Mouse (Mus musculus) lung, embryonic 16.5 days (tissue): ENCODE data around the gene Asb14. TPM values are rescaled to one million over a fixed set of nuclear protein-coding genes. Genes with fewer than 3 reads are reported as not detected.
"Not testable (repeated sequence)": the region's sequence is repeated elsewhere in the genome, so short reads cannot be mapped to it uniquely, and the experiment has no call there.

ENCODE experiments used
- ATAC-seq: fragments of 200-750 bp; cut with Nextera tagmentation; 2 replicates; pipeline ENCODE4 v1.8.0; 2017; ENCODE audit warnings: low read depth, mild to moderate bottlenecking, moderate library complexity
- H3K27ac ChIP-seq: fragments of 300-500 bp; sonication (generic); 2 replicates; pipeline ENCODE4 v1.5.1; 2014; ENCODE audit warnings: mild to moderate bottlenecking, control low read depth, low read length
- H3K27me3 ChIP-seq: fragments of 300-500 bp; sonication (generic); 2 replicates; pipeline ENCODE4 v1.6.1; 2014; ENCODE audit warnings: low read depth, low read length, mixed read lengths; ENCODE audit not compliant: control insufficient read depth, insufficient read depth
- H3K36me3 ChIP-seq: fragments of 300-500 bp; sonication (generic); 2 replicates; pipeline ENCODE4 v1.6.1; 2014; ENCODE audit warnings: low read length; ENCODE audit not compliant: control insufficient read depth, insufficient read depth
- H3K4me1 ChIP-seq: fragments of 300-500 bp; sonication (generic); replicated peaks from 2 replicates; pipeline ENCODE4 v1.6.1; 2014; ENCODE audit warnings: low read length, mixed read lengths; ENCODE audit not compliant: control insufficient read depth, insufficient read depth
- H3K4me2 ChIP-seq: fragments of 300-500 bp; sonication (generic); 2 replicates; pipeline ENCODE4 v1.6.1; 2014; ENCODE audit warnings: low read depth, low read length, control low read depth
- H3K4me3 ChIP-seq: fragments of 300-500 bp; sonication (generic); 2 replicates; pipeline ENCODE4 v1.5.1; 2014; ENCODE audit warnings: mild to moderate bottlenecking, low read length, control low read depth
- H3K9ac ChIP-seq: fragments of 300-500 bp; sonication (generic); 2 replicates; pipeline ENCODE4 v1.6.1; 2014; ENCODE audit warnings: low read length, control low read depth
- H3K9me3 ChIP-seq: fragments of 300-500 bp; sonication (generic); 2 replicates; pipeline ENCODE4 v1.6.1; 2016; ENCODE audit warnings: low read length; ENCODE audit not compliant: control insufficient read depth
- WGBS: fragments of 180-500 bp; shearing (Covaris S2); extraction: QIAGEN DNeasy Blood & Tissue Kit; methylation state at CpG from one replicate; pipeline ENCODE4 v1.1.7; 2014; 5-methylcytosine and 5-hydroxymethylcytosine counted together
- polyA plus RNA-seq: library from polyadenylated mRNA; unstranded; fragments of >200 nt; fragmentation: Nextera tagmentation; extraction: Ambion mirVana; gene quantifications from 2 replicates; pipeline ENCODE4 v1.2.1, GENCODE M21; 2015

Gene Asb14
- polyA plus RNA-seq, 1 experiment from 2014 or later, result 0.29 TPM

DNA sequence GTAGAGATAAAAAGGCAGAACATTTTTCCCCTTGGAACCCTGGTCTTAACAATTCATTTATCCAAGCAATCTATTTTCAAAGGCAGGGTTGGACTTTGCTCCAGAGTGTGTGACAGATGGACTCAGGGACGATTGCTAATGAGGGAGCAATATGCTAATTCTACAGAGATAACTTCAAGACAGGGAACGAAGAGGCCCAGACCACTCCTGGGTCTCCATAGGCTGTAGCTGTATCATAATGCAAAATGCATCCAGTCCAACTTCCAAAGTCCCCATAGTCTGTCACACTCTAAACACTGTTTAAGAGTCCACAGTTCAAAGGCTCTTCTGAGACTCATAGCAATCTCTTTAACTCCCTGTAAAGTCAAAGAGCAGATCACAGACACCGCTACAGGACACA is 7.1 kb upstream of the Asb14 start:
- peak; percentile 56 for ATAC-seq
- H3K27ac ChIP-seq, result peak overlapping the region; percentile 37; the same call in 1 of the 2 replicates
- 41% methylated on average over 3 of the region's 3 CpGs for WGBS

DNA sequence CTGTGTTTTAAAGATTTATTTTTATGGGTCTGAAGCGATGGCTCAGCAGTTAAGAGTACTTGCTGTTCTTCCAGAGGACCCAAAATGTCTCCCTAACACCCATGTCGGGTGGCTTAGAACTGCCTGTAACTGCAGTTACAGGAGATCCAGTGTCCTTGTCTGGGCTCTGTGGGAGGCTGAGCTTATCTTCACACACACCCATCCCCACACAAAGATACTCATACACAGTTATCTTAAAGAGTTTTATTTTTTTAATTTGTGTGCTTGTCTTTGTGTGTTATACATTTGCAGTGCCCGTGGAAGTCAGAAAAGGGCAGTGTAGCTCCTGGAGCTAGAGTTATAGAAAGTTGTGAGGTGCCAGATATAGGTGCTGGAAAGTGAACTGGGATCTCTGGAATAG is 3.6 kb upstream of the Asb14 start:
- Histone ChIP-seq H3K27ac (no peak overlapping the region), H3K36me3 (no peaks in the 10 kb centered on the region), H3K27me3 (no peaks in the 10 kb centered on the region), H3K9me3 (no peaks in the 10 kb centered on the region), H3K4me1 (no peaks in the 10 kb centered on the region), H3K4me3 (no peak overlapping the region), H3K4me2 (no peak overlapping the region), H3K9ac (no peak overlapping the region)
- 82% methylated on average over 3 of the region's 3 CpGs for WGBS
- no peak for ATAC-seq

More for the DNA sequence above, 7.1 kb upstream of the Asb14 start:
- Histone ChIP-seq H3K4me3 (no peak overlapping the region), H3K4me1 (no peaks in the 10 kb centered on the region), H3K4me2 (no peak overlapping the region), H3K36me3 (no peaks in the 10 kb centered on the region), H3K27me3 (no peaks in the 10 kb centered on the region), H3K9ac (no peak overlapping the region), H3K9me3 (no peaks in the 10 kb centered on the region)

DNA sequence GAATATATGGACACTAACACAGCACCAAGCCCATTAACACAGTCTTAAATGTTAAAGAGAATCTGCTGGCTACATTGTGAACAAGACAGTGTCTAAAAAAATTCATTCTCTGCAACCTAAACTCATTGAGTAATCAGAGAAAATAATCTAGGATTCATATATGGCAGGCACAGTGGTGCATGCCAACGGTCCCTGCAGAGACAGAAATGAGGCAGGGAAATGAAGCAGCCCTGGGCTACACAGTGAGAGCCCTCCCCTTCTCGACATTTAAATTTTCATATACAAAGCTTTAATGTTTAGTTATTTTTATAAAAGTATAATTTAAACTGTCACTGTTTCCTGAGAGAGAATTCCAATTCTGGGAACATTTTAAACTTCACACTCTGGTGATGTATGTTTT is 5.1 kb downstream of the Asb14 start:
- no peaks in the 10 kb centered on the region for H3K9me3 ChIP-seq
- no peak overlapping the region for H3K4me3 ChIP-seq
- WGBS, result 79% methylated on average over 2 of the region's 2 CpGs
- no peaks in the 10 kb centered on the region for H3K36me3 ChIP-seq
- H3K9ac ChIP-seq, result no peak overlapping the region
- H3K27ac ChIP-seq, result no peak overlapping the region
- H3K27me3 ChIP-seq, result no peaks in the 10 kb centered on the region
- no peak overlapping the region for H3K4me2 ChIP-seq
- H3K4me1 ChIP-seq, result no peaks in the 10 kb centered on the region
- no peak for ATAC-seq

DNA sequence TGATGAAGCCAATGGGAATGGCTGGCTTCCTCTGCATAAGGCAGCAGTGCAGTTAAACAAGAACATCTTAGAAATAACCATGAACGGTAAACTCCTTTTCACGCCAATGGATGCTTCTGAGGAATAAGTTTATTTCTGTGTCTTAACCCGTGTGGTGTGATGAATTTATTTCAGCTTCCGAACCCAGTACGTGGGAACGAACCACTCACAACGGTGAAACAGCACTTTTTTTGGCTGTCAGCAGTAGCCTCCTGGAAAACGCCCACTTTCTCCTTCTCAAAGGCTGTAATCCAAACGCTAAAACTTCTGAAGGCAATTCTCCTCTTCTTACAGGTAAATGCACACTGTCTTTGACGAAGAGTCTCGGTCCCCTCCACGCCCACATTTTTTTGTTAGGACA is 6.5 kb downstream of the Asb14 start:
- H3K27ac ChIP-seq, result no peak overlapping the region
- H3K4me2 ChIP-seq, result no peak overlapping the region
- H3K4me3 ChIP-seq, result no peak overlapping the region
- H3K9ac ChIP-seq, result no peak overlapping the region
- H3K27me3 ChIP-seq, result no peaks in the 10 kb centered on the region
- H3K4me1 ChIP-seq, result no peaks in the 10 kb centered on the region
- 84% methylated on average over 12 of the region's 12 CpGs for WGBS
- no peaks in the 10 kb centered on the region for H3K9me3 ChIP-seq
- no peak for ATAC-seq
- H3K36me3 ChIP-seq, result no peaks in the 10 kb centered on the region

DNA sequence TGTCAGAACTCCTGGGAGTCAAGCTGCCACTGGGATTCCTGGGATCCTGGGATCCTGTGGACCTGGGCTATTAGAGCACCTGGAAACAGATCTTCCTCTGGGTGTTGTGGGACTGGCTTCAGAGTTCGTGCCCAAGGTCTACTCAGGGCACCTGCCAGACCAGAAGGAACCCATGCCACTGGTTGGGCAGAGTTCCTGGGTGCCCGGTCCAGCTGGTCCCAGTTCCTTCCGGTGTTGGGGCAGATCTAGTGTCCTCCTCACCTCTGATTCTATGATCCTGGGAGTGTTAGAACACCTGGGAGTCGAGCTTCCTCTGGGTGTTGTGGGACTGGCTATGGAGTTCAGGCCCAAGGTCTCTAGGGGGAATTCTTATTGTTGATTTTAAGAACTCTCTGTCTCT is 13.0 kb downstream of the Asb14 start:
- Histone ChIP-seq H3K9ac (no peak overlapping the region), H3K9me3 (no peaks in the 10 kb centered on the region), H3K27me3 (no peaks in the 10 kb centered on the region), H3K4me1 (no peaks in the 10 kb centered on the region), H3K36me3 (no peaks in the 10 kb centered on the region), H3K4me2 (no peak overlapping the region), H3K4me3 (no peak overlapping the region), H3K27ac (no peak overlapping the region)
- ATAC-seq, result no peak
- 80% methylated on average over 4 of the region's 4 CpGs for WGBS

DNA sequence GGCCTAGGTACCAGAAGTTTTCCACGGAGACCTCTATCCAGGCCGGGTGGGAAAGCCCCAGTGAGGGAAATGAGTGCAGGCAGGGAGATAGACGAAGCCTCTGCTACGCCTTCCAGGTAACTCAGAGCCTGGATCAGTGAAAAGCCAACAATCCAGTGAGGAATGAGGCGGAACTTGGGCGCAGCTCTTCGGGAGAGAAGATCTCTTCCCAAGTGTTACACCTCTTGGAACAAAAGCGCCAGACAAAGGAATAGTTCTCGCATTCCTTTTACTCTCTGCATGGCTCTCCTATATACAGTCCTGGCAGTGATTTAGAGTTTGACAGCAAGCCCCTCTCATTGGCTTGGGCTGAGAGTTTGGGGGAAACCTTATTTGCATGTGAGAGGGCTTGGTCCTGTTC is 16.1 kb downstream of the Asb14 start:
- not testable (repeated sequence) for H3K4me3 ChIP-seq, H3K9ac ChIP-seq, H3K4me1 ChIP-seq, H3K4me2 ChIP-seq, H3K36me3 ChIP-seq, H3K27ac ChIP-seq, H3K27me3 ChIP-seq, ATAC-seq, H3K9me3 ChIP-seq
- WGBS, result 44% methylated on average over 9 of the region's 9 CpGs

DNA sequence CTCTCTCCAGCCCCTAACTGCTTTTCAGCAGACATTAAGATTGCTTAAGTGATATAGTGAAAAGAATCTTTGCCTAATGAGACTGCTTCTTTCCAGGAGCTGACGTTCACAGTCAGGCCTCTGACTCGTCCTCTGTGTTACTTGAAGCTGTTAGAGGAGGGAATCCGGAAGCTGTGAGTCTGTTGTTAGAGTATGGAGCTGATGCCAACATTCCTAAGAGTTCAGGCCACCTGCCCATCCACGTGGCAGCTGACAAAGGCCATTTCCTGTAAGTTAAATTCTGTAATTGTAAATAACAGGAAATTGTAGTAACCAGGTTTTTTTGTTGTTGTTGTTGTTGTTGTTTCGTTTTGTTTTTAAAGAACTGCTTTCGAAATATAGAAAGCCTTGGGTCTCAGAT is 16.8 kb downstream of the Asb14 start:
- Histone ChIP-seq H3K36me3 (no peaks in the 10 kb centered on the region), H3K4me2 (no peak overlapping the region), H3K9me3 (no peaks in the 10 kb centered on the region), H3K9ac (no peak overlapping the region), H3K4me1 (no peaks in the 10 kb centered on the region), H3K27me3 (no peaks in the 10 kb centered on the region), H3K4me3 (no peak overlapping the region), H3K27ac (no peak overlapping the region)
- 45% methylated on average over 6 of the region's 6 CpGs for WGBS
- ATAC-seq, result no peak

DNA sequence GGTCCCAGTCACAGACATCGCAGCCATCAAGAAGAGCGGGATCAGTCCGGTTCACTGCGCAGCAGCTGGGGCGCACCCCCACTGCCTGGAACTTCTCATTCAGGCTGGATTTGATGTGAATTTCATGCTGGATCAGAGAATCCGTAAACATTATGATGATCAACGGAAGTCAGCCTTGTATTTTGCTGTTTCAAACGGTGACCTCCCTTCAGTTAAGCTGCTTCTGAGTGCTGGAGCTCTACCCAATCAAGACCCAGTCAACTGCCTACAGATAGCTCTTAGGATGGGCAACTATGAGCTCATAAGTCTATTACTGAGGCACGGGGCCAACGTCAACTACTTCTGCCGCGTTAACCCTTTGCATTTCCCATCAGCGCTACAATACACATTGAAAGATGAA is 17.5 kb downstream of the Asb14 start:
- Histone ChIP-seq H3K27me3 (no peaks in the 10 kb centered on the region), H3K36me3 (no peaks in the 10 kb centered on the region), H3K9ac (no peak overlapping the region), H3K4me3 (no peak overlapping the region), H3K9me3 (no peaks in the 10 kb centered on the region), H3K27ac (no peak overlapping the region), H3K4me1 (no peaks in the 10 kb centered on the region), H3K4me2 (no peak overlapping the region)
- WGBS, result 86% methylated on average over 13 of the region's 13 CpGs
- no peak for ATAC-seq

DNA sequence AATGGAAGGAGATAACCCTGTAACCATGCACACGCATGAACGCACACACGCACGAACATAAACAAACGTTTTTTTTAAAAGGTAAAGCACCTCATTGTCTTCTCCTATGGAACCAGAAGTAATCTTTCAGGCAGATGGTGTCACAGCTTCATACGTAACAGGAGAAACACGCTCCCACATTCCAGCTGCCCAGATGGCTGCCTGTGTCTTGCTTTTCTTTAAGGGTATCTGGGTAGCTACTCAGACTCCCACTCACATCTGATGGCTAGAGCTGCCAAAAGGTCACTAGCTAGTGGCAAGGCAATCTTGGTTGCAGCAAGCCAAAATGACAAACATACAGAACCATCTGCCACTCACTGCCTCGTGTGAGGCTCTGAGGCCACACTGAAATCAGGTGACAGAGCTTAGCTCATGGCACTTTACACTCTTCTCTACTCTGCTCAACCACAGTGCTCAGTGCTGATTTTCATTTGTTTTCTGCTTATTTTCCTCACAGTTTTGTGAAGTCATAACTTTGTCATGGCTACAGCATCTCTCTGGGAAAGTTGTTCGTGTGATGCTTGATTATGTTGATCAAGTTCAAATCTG is 19.4 kb downstream of the Asb14 start:
- H3K4me3 ChIP-seq, result no peak overlapping the region
- no peaks in the 10 kb centered on the region; the same call in 1 of the 2 replicates for H3K36me3 ChIP-seq
- WGBS, result 78% methylated on average over 9 of the region's 9 CpGs
- ATAC-seq, result no peak
- H3K9me3 ChIP-seq, result no peaks in the 10 kb centered on the region
- no peaks in the 10 kb centered on the region for H3K4me1 ChIP-seq
- H3K27me3 ChIP-seq, result no peaks in the 10 kb centered on the region
- H3K9ac ChIP-seq, result no peak overlapping the region
- H3K27ac ChIP-seq, result no peak overlapping the region
- H3K4me2 ChIP-seq, result no peak overlapping the region

DNA sequence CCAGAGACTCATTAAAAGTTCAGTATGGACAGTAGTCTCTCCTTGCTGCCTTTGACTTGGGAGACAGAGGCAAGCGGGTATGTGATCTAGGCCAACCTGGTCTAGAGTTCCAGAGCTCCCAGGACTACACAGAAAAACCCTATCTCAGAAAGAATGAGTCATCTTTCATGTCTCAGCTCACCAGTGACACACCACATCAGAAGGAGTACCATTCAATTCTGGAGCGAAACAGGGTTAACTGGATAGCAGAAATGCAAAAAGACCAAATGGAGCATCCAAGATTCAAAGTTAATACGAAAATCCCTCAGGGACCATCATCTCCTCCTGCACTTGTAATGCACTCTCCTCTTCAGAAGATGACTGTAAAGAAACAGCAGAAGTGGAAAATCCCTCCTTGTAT is 25.0 kb downstream of the Asb14 start:
- WGBS, result 87% methylated on average over 3 of the region's 3 CpGs

More for the DNA sequence above, 25.0 kb downstream of the Asb14 start:
- no peaks in the 10 kb centered on the region for H3K27me3 ChIP-seq
- H3K4me3 ChIP-seq, result no peak overlapping the region
- no peaks in the 10 kb centered on the region for H3K4me1 ChIP-seq
- no peak for ATAC-seq
- H3K9ac ChIP-seq, result no peak overlapping the region
- peaks cover 6% of the 10 kb centered on the region; the same call in 1 of the 2 replicates for H3K36me3 ChIP-seq
- no peak overlapping the region for H3K27ac ChIP-seq
- no peak overlapping the region for H3K4me2 ChIP-seq
- H3K9me3 ChIP-seq, result no peaks in the 10 kb centered on the region
